Mouse (Mus musculus) erythroid progenitor cell, adult 5-6 weeks (primary cell): ENCODE data around the gene Arhgef7. TPM values are rescaled to one million over a fixed set of nuclear protein-coding genes. Genes with fewer than 3 reads are reported as not detected.
"Not testable (repeated sequence)": the region's sequence is repeated elsewhere in the genome, so short reads cannot be mapped to it uniquely, and the experiment has no call there.

Source experiments
- ATAC-seq: replicated peaks from 2 replicates; pipeline ENCODE4 v1.8.0; 2016; ENCODE audit warnings: moderate number of reproducible peaks, mild to moderate bottlenecking, moderate TSS enrichment, inconsistent platforms; ENCODE audit not compliant: poor library complexity, low FRiP score, severe bottlenecking
- total RNA-seq, 2 experiments: library from RNA; stranded (forward) in 1 of 2; stranded (reverse) in 1 of 2; fragments of 150-400 nt in 1 of 2; fragments of 186-747, 209-891 nt in 1 of 2; gene quantifications; 2 replicates each; pipeline versions ENCODE4 v1.2.3 to v1.2.4; 2015 to 2017; ENCODE audit warnings: low replicate concordance in 2 of 2

Gene Arhgef7
- total RNA-seq, 2 experiments from 2014 or later, result 12.2 to 12.9 TPM

DNA sequence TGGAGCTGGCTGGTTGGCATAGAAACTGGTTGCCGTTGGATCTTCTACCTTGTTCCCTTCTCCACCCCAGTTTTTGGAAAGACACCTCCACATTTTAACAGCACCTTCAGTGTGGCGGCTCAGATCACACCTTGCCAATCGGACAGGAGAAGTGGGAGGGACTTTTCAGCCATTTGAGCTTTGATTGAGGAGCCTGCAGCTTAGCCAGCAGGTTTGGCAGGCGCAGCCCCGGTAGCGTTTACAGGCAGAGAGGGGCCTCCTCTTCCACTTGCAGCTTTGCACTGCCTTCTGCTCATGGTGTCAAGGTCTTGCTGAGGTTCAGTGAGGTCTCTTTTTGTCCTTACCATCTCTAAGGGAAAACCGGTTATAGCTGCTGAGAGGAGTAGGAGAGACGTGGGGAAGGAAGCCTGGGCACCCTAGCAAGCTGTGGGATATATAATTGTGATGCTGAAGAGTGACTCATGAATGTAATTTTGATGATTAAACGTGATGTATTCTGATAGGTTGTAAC is 95.1 kb downstream of the Arhgef7 start:
- no peak for ATAC-seq

DNA sequence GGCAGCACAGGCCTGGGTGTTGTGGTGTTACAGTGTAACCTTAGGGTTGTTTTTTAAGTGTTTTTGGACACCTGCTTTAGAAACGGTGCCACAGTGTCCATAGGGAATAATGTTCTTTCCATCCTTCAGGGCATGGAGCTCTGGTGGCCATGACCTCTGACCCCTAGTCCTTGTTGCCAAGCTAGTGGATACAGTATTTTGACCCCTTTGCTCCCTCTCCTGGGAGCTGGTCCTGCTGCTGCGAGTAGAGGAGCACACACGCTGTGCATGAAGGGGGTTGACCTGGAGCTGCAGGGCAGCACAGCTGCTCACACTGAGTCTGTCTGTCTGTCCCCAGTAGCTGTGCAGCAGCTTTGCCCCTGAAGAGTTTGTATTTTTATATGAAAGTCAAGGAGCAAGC is 98.2 kb downstream of the Arhgef7 start:
- ATAC-seq, result no peak

DNA sequence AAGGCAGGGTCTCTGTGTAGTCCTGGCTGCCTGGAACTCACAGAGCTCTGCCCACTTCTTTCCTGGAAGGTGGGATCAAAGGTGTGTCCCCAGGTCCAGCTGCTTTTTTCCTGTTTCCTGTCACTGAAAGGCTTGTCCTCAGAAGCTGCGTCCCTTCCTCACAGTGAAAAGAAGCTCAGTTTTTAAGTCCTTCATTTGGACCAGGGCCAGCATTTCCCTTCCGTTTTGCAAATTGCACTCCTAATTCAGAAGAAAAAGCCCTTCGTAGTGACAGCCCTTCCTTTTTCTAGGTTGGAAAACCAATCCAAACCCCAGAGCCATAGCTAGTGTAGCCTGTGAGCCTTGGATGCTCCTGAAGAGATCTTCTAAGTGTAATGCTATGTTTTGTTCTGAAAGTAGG is 99.8 kb downstream of the Arhgef7 start:
- ATAC-seq, result no peak

DNA sequence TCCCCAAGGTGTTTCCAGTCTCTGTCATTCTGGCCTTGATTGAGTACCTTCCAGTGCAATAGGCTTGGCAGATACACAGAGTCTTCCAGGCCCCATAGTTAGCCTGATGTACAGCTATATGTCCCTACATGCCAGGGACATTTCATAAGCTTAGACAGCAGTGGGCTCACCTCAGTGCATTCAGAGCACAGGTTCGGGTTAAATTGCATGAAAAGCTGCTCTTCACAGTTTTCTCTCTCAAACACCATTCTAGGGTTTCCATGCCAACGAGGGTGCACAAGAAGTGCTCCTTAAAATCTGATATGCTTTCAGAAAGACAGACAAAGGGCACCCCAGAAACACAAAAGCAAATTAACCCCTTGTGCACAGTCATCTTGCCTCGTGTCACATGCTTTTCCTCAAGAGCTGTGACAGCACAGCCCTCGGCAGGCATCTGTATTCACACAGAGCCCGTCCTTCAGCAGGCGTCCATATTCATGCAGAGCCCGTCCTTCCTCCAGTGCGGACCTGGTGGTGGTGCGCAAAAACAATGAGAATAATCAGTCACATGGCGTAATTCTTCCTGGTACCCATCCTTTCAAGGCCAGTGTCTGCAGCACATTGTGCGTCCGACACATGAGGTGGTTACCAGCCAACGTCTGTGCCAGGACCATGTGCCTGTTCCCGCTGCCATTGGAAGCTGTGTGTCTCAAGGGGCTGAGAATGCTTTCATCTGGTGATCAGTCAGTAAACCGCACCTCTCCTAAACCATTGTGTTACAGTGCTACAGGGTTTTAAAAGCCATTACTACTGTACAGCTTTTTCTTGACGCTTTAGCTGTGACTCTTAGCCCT is 102.9 kb downstream of the Arhgef7 start:
- no peak for ATAC-seq

DNA sequence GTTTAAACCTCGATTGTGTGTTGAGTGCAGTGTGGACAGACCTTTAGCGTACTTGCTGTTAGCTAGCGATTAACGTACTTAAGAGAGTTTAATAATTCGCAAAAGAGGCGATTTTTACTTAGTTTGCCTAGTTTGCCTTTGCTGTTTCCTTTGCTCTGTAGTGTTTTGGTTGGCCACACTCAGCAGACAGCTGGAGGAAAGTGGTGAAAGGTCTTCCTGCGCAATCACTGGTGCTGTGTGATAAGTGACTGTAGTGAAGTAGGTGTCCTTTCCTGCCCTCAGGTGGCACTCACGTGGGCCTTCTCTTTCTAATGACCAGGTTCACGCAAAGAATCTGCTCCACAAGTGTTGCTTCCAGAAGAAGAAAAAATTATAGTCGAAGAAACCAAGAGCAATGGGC is 103.7 kb downstream of the Arhgef7 start:
- ATAC-seq, result no peak

GRCm38 (mm10) chr8:11831939-11832338 is 104.4 kb downstream of the Arhgef7 start:
- no peak for ATAC-seq

- no peak for ATAC-seq
Measured at GRCm38 (mm10) chr8:11833157-11833556, 105.6 kb downstream of the Arhgef7 start.

- ATAC-seq, result no peak
Measured at GRCm38 (mm10) chr8:11834200-11834599, 106.7 kb downstream of the Arhgef7 start.

- no peak for ATAC-seq
Measured at GRCm38 (mm10) chr8:11834691-11835090, 107.2 kb downstream of the Arhgef7 start.

DNA sequence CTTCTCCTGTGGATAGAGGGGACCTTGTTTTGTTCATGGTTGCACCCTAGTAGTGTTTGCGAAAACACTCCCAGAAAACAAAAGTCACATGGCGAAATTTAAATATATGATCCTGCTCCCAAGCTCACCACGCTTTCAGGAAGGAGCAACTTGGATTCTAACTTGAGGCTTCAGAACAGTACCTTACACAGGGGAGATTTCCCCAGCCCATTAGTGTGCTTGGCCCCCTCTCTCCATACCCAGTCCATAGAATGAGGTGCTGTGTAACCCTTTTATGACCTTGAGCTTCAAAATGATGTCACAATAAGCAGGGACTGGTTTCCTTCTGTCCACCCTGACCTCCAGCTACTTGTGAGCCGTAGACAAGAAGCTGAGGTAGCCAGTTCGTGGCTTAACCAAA is 112.7 kb downstream of the Arhgef7 start, which contains the start of gene Tex29:
Gene Tex29 (plus strand): TSS at position 301 of the 400 bp plus-strand sequence.
- ATAC-seq, result no peak

GRCm38 (mm10) chr8:11841571-11841970 is 114.0 kb downstream of the Arhgef7 start:
- no peak for ATAC-seq

GRCm38 (mm10) chr8:11842757-11843156 is 115.2 kb downstream of the Arhgef7 start:
- ATAC-seq, result no peak

DNA sequence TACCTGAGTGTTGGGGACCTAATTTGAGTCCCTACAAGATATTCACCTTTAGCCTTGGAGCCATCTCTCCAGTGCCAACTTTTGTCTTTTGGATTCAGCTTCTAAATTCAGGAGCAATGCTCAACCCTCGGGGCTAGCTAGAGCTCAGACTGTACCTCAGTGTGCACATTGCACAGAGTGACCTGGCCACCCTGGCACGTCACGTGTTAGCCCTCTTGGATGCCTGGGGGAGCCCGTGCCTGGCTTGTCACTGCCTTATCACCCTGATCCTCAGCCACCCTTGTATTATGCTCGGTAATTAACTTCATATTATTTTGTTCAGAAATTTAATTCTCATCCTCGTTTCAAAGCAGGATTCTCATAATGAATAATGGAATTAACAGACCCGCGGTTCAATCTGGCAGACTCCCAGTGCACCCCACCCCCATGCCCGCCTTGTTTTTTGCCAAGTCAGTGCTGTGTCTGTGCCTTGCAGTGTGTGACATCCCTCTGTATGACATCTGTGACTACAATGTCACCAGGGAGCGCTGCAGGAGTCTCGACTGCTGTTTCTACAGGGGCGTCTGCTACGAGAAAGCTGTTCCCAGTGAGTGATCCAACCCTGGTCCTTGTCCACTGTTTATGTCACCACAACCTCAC is 116.3 kb downstream of the Arhgef7 start:
- ATAC-seq, result no peak

GRCm38 (mm10) chr8:11844316-11844685 is 116.8 kb downstream of the Arhgef7 start:
- no peak for ATAC-seq

DNA sequence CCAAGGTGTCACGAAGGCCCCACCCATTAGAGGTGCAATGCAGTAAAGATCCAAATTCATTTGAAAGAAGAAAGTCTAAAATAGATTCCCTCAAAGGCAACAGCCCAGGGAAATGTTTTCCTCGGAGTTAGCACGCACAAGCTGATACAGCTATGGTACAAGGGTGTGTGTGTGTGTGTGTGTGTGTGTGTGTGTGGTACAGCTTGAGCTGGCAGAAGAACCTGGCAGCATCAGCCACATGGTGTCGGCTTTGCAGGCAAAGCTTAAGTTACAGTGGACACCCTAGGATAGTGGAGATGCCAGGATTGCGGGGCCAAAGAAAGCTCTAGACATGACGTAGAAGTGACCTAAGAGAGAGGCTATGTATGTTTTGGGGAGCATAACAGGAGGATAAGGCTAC is 119.3 kb downstream of the Arhgef7 start:
- no peak for ATAC-seq

DNA sequence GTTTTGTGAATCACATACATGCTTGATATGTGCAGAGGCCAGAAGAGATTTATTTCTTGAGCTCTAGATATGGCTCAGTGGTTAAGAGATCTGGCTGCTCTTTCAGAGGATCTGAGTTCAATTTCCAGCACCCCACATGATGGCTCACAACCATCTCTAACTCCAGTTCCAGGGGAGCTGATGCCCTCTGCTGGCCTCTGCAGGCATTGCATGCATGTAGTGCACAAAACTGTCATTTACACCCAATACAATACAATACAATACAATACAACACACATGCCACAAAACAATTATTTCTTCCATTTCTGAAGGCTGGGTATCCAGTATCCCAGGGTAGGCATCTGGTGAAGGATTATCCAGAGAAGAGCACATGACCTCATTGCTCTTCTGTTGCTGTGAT is 140.3 kb downstream of the Arhgef7 start:
- ATAC-seq, result no peak

DNA sequence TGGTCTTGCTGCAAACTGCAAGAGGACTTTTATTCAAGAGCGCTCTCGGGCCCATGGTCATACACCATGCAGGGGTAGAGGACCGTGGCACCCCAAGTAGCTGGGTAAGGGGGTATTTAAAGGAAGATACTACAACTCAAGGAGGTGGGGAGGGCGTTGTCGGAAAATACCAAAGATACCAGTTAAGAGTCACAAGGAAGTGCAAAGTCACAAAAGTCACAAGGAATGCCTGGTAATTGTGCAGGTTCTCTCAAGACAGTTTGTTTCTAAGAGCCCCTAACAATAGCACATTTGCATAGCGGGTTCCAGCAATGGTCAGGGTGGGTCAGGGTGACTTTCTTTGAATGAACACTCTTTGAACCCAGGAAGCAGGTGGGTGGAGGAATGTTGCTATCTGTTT is 146.7 kb downstream of the Arhgef7 start:
- ATAC-seq, result not testable (repeated sequence)

DNA sequence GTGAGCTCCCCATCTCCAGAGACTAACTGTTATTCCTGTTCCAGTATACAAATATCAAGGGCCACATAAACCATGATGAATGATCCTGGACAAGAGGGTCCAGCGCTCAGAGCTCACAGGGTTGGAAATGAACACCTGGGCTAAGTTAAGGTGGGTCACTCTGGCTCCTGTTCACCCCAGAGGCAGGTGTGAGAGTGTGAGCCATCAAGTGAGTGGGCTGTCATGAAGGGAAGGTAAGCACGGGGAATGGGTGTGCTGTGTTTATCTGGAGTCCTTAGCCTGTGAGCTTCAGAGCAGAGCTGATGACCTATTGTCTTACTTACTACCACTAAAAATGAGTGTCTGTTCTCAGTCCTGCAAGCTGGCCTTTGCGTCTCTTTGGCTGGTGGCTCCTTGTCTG is 157.1 kb downstream of the Arhgef7 start:
- ATAC-seq, result no peak
